Mouse (Mus musculus): ENCODE results near the gene Lipe.

DNA sequence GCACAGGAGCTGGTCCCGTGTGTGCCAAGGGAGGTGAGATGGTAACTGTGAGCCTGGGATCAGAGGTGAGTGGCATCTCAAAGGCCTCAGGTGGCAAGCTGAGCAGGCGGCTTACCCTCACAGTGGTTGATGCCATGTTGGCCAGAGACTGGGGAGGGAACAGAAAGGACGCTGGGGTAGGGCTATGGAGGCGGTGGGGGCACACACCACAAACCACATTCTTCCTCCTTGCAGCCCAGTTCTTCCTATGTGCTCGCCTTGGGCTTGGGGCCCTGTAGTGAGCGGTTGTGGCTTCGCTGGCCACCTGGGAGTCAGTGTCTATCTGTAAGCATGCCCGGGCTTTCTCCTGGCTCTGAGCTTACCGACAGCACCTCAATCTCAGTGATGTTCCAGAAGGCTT lies 13.7 kb downstream of the Lipe start:
- TF ChIP-seq CTCF (IDR thresholded peaks at IDR 0.05; ENCODE audit: low read depth, low read length): no peak
- TF ChIP-seq POLR2A (IDR thresholded peaks at IDR 0.05; ENCODE audit: extremely low read depth, insufficient read depth, low read length): no peak
